Mouse (Mus musculus): Measurements from ENCODE around the gene Lamc3. TPM values are rescaled to one million over a fixed set of nuclear protein-coding genes. Genes with fewer than 3 reads are reported as not detected.

The Lamc3 gene
- total and polyA plus RNA-seq, 2 experiments, result 0.73 to 0.83 TPM

DNA sequence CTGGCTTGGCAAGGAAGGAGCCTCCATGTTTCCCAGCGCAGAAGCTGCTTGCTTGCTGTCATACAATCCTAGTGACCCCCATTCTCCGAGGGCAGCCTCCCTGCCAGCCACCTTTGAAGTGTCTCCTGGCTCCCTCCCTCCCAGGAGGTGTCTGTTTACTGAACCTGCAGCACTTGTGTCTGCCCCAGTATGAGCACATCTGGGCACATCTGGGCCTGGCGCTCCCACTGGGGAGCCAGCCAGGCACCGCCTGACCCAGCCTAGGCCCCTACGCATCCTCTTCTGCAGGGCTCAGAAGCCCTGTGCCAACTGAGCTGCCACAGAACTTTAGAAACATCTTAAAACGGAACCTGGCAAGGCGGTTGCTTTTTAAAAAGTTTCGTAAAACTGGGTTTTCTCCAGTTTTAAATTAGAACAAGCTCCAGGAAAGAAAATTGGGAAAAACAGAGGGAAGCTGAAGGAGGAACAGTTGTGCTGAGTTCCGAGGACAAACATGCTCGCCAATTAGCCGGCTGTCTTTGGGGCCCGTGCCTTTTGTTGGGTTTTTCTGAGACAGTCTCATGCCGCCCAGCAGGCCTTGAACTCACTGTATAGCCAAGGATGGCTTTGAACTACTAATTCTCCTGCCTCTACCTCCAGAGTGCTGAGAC lies 7.3 kb downstream of the Lamc3 start:
- H3K4me3 ChIP-seq (ENCODE audit: insufficient read depth, low read depth, low read length), result no peak overlapping the region
- H3K36me3 ChIP-seq (ENCODE audit: control insufficient read depth, insufficient read depth, low read length), result no peaks in the 10 kb centered on the region
- H3K9ac ChIP-seq (ENCODE audit: low read depth, low read length), result no peak overlapping the region
- H3K27ac ChIP-seq (replicated peaks; ENCODE audit: insufficient read depth, low read depth, low read length), result no peak overlapping the region
- 77% methylated on average over 13 of the region's 13 CpGs for WGBS
- no peaks in the 10 kb centered on the region for H3K27me3 ChIP-seq (ENCODE audit: control insufficient read depth, insufficient read depth, low read length)
- DNase-seq (ENCODE audit: extremely low read depth, low read depth, low spot score), result no peak
- TF ChIP-seq CTCF (IDR thresholded peaks at IDR 0.05; ENCODE audit: low read depth, low read length) (no peak), POLR2A (IDR thresholded peaks at IDR 0.05; ENCODE audit: extremely low read depth, insufficient read depth, low read length) (no peak)
- no peaks in the 10 kb centered on the region for H3K79me2 ChIP-seq (ENCODE audit: control insufficient read depth, insufficient read depth, low read length)
- H3K4me1 ChIP-seq (ENCODE audit: control insufficient read depth, insufficient read depth, low read length), result no peaks in the 10 kb centered on the region

DNA sequence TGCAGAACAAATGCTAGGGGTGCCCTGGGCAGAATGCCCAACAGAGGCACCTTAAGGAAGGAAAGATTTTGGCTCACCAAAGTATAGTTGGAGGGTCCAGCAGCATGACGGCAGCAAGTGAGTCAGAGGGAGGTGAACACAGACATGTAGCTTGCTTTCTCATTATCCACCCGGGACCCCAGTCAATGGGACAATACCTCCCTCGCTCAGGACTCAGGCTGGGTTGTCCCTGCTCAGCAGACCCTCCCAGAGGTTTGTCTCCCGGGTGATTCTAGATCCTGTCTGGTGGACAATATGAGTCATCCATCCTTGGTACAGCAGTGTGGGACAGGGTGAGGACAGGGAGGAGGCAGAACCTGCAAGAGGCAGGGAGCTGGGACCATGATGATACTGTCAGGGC lies 13.8 kb downstream of the Lamc3 start:
- Histone ChIP-seq H3K27ac (replicated peaks; ENCODE audit: insufficient read depth, low read depth, low read length) (no peak overlapping the region), H3K4me3 (ENCODE audit: insufficient read depth, low read depth, low read length) (no peak overlapping the region), H3K79me2 (ENCODE audit: control insufficient read depth, insufficient read depth, low read length) (no peaks in the 10 kb centered on the region), H3K9ac (ENCODE audit: low read depth, low read length) (no peak overlapping the region), H3K27me3 (ENCODE audit: control insufficient read depth, insufficient read depth, low read length) (no peaks in the 10 kb centered on the region), H3K4me1 (ENCODE audit: control insufficient read depth, insufficient read depth, low read length) (no peaks in the 10 kb centered on the region), H3K36me3 (ENCODE audit: control insufficient read depth, insufficient read depth, low read length) (no peaks in the 10 kb centered on the region)
- 91% methylated on average over 4 of the region's 4 CpGs for WGBS
- no peak for TF ChIP-seq CTCF (IDR thresholded peaks at IDR 0.05; ENCODE audit: low read depth, low read length)
- no peak for TF ChIP-seq POLR2A (IDR thresholded peaks at IDR 0.05; ENCODE audit: extremely low read depth, insufficient read depth, low read length)
- DNase-seq (ENCODE audit: extremely low read depth, low read depth, low spot score), result no peak

GRCm38 (mm10) chr2:31901659-31902362 lies 14.7 kb downstream of the Lamc3 start:
- no peak for TF ChIP-seq POLR2A (IDR thresholded peaks at IDR 0.05; ENCODE audit: extremely low read depth, insufficient read depth, low read length)
- TF ChIP-seq CTCF (IDR thresholded peaks at IDR 0.05; ENCODE audit: low read depth, low read length), result no peak
- no peak overlapping the region for H3K27ac ChIP-seq (replicated peaks; ENCODE audit: insufficient read depth, low read depth, low read length)
- DNase-seq (ENCODE audit: extremely low read depth, low read depth, low spot score), result peak; percentile 58

GRCm38 (mm10) chr2:31904089-31904488 lies 17.0 kb downstream of the Lamc3 start:
- H3K27ac ChIP-seq (replicated peaks; ENCODE audit: insufficient read depth, low read depth, low read length), result no peak overlapping the region
- H3K36me3 ChIP-seq (ENCODE audit: control insufficient read depth, insufficient read depth, low read length), result no peaks in the 10 kb centered on the region
- H3K4me3 ChIP-seq (ENCODE audit: insufficient read depth, low read depth, low read length), result no peak overlapping the region
- H3K27me3 ChIP-seq (ENCODE audit: control insufficient read depth, insufficient read depth, low read length), result no peaks in the 10 kb centered on the region
- H3K79me2 ChIP-seq (ENCODE audit: control insufficient read depth, insufficient read depth, low read length), result no peaks in the 10 kb centered on the region
- 51% methylated on average over 6 of the region's 6 CpGs for WGBS
- no peak for DNase-seq (ENCODE audit: extremely low read depth, low read depth, low spot score)
- TF ChIP-seq POLR2A (IDR thresholded peaks at IDR 0.05; ENCODE audit: extremely low read depth, insufficient read depth, low read length) (no peak), CTCF (IDR thresholded peaks at IDR 0.05; ENCODE audit: low read depth, low read length) (no peak)
- H3K9ac ChIP-seq (ENCODE audit: low read depth, low read length), result no peak overlapping the region
- H3K4me1 ChIP-seq (ENCODE audit: control insufficient read depth, insufficient read depth, low read length), result no peaks in the 10 kb centered on the region

More at GRCm38 (mm10) chr2:31901659-31902362, 14.7 kb downstream of the Lamc3 start:
- H3K4me3 ChIP-seq (ENCODE audit: insufficient read depth, low read depth, low read length), result no peak overlapping the region
- no peaks in the 10 kb centered on the region for H3K79me2 ChIP-seq (ENCODE audit: control insufficient read depth, insufficient read depth, low read length)
- H3K36me3 ChIP-seq (ENCODE audit: control insufficient read depth, insufficient read depth, low read length), result no peaks in the 10 kb centered on the region
- 65% methylated on average over 4 of the region's 4 CpGs for WGBS
- no peaks in the 10 kb centered on the region for H3K4me1 ChIP-seq (ENCODE audit: control insufficient read depth, insufficient read depth, low read length)
- H3K9ac ChIP-seq (ENCODE audit: low read depth, low read length), result no peak overlapping the region
- no peaks in the 10 kb centered on the region for H3K27me3 ChIP-seq (ENCODE audit: control insufficient read depth, insufficient read depth, low read length)

DNA sequence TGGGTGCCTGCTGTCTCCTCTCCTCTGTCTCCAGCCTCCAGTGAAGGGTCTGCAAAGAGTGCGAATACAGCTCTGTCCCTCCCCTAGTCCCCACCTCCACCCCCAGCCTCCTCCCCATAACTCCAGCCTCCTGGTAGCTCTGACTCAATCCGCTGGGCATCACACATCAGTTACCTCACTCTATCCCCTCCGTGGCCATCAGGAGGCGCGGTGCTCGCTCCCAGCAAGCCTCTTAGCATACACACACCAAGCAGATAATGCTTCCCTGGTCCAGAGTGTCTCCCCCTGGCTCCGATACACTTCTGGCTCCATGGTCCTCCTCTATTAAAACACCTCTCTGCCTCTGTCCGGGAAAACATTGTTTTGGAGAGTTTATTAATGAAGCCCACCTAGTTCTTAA lies 17.5 kb downstream of the Lamc3 start:
- no peak overlapping the region for H3K9ac ChIP-seq (ENCODE audit: low read depth, low read length)
- no peak overlapping the region for H3K4me3 ChIP-seq (ENCODE audit: insufficient read depth, low read depth, low read length)
- no peak for DNase-seq (ENCODE audit: extremely low read depth, low read depth, low spot score)
- no peak overlapping the region for H3K27ac ChIP-seq (replicated peaks; ENCODE audit: insufficient read depth, low read depth, low read length)
- TF ChIP-seq POLR2A (IDR thresholded peaks at IDR 0.05; ENCODE audit: extremely low read depth, insufficient read depth, low read length) (no peak), CTCF (IDR thresholded peaks at IDR 0.05; ENCODE audit: low read depth, low read length) (no peak)
- H3K36me3 ChIP-seq (ENCODE audit: control insufficient read depth, insufficient read depth, low read length), result no peaks in the 10 kb centered on the region
- 32% methylated on average over 8 of the region's 8 CpGs for WGBS
- no peaks in the 10 kb centered on the region for H3K4me1 ChIP-seq (ENCODE audit: control insufficient read depth, insufficient read depth, low read length)
- H3K27me3 ChIP-seq (ENCODE audit: control insufficient read depth, insufficient read depth, low read length), result no peaks in the 10 kb centered on the region
- H3K79me2 ChIP-seq (ENCODE audit: control insufficient read depth, insufficient read depth, low read length), result no peaks in the 10 kb centered on the region

DNA sequence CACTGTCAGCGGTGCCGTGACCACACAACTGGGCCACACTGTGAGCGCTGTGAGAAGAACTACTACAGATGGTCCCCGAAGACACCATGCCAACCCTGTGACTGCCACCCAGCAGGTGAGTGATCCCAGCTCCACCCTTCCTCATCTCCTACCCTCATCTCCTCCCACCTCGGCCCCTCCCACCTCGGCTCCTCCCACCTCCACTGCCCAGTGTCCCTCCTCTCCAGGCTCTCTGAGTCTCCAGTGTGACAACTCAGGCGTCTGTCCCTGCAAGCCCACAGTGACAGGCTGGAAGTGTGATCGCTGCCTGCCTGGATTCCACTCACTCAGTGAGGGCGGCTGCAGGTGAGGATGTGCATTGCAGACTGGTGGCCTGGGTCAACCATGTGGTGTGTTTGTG lies 18.6 kb downstream of the Lamc3 start:
- no peak for TF ChIP-seq CTCF (IDR thresholded peaks at IDR 0.05; ENCODE audit: low read depth, low read length)
- no peak for TF ChIP-seq POLR2A (IDR thresholded peaks at IDR 0.05; ENCODE audit: extremely low read depth, insufficient read depth, low read length)
- Histone ChIP-seq H3K79me2 (ENCODE audit: control insufficient read depth, insufficient read depth, low read length) (no peaks in the 10 kb centered on the region), H3K27ac (replicated peaks; ENCODE audit: insufficient read depth, low read depth, low read length) (no peak overlapping the region), H3K36me3 (ENCODE audit: control insufficient read depth, insufficient read depth, low read length) (no peaks in the 10 kb centered on the region), H3K4me1 (ENCODE audit: control insufficient read depth, insufficient read depth, low read length) (no peaks in the 10 kb centered on the region), H3K4me3 (ENCODE audit: insufficient read depth, low read depth, low read length) (no peak overlapping the region), H3K9ac (ENCODE audit: low read depth, low read length) (no peak overlapping the region), H3K27me3 (ENCODE audit: control insufficient read depth, insufficient read depth, low read length) (no peaks in the 10 kb centered on the region)
- 38% methylated on average over 9 of the region's 9 CpGs for WGBS
- DNase-seq (ENCODE audit: extremely low read depth, low read depth, low spot score), result no peak
